Mouse (Mus musculus) ovary, adult 18-20 months (tissue): ENCODE measurements at regions not wholly inside any gene's neighbourhood (a gene's known extent, or its start where the extent isn't known, plus 50 kb on each side); places are given as distances from the start of the nearest gene placed in this dataset.

Experiments
- DNase-seq: peaks from one replicate; pipeline ENCODE4 v3.0.0; 2022; ENCODE audit warnings: low spot score, mixed read lengths

DNA sequence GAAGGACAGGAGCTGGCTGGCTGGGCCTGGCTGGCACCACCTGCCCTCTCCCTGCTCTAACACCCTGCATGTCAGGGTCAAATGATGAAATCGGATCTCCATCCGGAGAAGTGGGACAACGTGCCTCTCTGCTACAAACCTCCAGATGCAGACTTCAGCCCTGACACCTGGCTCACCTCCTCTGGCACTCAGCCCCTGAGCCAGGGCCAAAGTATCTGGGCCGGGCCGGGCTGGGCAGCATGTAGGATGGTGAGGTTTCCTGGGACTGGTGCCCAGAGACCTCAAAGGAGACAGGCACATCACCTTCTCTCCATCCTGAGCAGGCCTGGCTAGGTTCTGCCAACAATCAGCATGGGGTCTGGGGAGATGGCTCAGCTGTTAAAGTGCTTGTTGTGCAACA lies 113.5 kb downstream of the Tfcp2l1 start:
- DNase-seq = no peak

DNA sequence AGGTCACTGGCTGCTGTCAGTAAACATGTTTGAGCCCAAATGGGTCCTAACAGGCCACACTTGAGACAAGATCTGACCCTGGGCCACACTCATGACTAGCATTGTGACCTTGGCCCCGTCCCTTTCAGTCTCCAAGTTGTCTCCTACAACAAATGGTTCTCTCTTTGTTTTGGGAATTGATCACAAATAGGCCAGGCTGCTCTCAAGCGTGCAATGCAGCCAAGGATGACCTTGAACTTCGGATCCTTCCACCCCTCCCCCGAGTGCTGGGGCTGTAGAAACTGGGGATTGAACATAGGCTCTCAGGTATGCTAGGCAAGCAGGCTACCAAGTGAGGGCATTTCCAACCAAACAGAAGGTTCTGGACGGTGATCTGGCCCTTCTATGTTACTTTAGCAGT lies 120.5 kb downstream of the Tfcp2l1 start:
- no peak for DNase-seq

DNA sequence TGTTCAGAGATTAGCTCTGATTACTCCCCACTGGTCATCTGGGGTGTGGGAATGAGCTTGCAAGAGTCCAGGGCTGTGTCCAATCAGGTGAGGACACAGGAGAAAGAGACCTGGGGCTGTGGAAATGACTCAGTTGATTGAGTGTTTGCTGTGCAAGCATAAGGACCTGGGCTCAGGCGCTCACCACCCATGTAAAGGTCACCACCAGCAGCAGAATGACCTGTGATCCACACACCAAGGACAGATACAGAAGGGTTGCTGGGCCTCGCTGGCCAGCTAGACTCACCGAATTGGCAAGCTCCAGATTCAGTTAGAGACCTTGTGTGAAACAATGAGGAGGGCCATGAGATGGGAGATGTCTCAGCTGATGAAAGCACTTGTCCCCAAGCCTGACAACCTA lies 125.1 kb downstream of the Tfcp2l1 start:
- no peak for DNase-seq

DNA sequence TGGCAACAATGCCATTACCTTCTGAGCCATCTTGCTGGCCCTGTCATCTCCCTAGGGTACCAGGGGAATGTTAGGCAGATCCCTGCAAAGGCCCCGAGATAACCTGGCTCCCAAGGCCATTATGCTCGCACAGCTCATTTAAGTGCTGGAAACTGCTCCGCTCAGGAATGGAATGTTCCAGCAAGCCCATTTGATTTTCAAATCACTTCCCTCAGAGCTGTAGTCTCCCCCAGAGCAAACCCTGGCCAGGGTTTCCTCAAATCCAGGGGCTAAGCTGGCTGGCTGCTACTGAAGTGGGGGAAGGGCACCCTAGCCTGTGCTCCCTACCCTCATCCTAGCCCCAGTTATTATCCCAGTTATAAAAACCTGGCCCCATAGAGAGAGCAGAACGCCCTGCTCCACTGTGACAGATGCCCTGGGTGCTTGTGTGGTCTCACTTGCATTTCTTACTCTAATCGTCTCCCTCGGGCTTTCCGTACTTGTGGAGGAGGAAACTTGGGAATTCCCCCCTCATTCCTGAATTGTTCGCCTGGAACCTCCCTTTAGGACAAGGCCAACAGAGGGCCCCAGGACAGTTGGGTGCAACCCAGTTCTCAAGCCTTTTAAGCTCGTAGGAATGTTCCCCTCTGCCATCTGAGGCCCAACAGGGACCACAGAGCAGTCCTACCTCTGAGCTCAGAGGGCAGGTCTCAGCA lies 128.6 kb downstream of the Tfcp2l1 start:
- no peak for DNase-seq

DNA sequence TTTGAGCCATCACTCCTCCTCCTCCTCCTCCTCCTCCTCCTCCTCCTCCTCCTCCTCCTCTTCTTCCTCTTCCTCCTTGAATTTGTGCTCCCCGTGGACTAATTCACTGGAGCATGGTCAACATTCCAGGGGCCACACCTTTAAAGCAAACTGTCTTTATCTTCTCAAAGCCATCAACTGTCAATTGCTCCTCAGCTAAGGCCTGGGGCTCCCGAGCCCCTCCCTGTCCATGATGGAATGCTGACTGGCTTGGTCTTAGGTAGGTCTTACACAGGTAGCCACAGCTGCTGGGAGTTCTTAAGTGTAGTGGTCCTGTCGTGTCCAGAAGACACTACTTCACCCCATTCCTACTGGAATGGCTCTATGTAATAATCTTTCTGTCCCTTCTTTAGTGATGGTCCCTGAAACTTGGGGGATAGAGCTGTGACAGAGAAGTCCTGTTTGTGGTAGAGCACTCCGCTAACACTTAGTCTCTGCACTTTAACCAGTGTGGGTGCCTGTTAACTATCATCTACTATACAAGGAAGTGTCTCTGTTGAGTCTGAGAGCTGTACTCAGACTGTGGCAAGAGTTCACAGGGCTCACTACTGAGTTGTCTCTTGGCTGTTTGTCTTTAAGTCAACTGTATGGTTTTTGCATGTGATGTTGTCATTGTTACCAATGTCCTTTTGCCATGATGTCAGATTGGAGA lies 129.7 kb downstream of the Tfcp2l1 start:
- no peak for DNase-seq

DNA sequence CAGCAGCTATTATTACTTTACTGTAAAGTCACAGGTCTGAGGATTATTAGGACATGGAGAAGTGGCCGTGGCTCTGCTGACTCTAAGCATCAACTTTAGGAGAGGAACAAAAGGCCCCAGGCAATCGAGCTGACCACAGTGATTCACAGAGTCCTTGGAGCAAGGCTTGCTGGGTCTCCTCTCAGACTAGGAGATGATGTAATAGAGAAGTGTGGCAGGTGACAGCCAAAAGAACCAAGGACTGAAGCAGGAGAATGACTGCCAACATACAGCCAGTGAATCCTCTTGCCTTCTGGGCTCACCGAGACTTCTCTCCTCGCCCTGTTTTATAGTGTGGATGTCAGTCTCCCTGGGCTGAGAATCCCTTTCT lies 130.3 kb downstream of the Tfcp2l1 start:
- no peak for DNase-seq

DNA sequence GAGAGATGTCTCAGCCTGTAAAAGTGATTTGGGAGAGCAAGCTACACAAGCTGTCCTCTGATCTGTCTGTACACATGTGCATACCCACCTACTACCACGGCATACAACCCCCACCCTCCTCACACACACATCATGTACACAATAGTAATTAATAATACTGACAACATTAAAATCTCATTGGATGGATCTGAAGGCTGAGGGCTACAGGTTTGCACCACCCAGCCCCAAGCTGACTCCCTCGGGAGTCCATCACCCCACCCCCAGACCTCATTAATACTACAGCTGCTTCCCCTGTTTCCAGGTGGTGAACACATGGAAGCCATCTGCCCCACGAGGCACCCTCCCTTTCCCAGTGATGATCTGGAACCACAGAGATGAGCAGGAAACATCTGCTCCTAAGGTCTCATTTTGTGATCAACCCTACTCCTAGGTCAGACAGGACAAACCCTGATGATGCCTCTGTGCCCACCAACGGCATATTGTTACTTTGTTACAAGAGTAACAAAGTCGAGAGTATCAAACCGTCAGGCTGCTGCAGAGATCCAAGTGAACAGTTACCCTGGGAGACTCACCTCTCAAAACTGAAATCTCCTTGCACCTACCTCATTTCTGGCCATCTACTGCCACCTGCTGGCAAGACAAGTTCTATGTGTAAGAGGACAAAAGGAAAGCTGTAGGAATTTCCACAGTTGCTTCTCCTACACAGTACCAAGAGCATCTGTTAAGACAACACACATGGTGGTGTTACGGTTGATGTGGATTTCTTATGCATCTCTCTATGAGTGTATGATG lies 131.6 kb downstream of the Tfcp2l1 start:
- peak; percentile 47 for DNase-seq

DNA sequence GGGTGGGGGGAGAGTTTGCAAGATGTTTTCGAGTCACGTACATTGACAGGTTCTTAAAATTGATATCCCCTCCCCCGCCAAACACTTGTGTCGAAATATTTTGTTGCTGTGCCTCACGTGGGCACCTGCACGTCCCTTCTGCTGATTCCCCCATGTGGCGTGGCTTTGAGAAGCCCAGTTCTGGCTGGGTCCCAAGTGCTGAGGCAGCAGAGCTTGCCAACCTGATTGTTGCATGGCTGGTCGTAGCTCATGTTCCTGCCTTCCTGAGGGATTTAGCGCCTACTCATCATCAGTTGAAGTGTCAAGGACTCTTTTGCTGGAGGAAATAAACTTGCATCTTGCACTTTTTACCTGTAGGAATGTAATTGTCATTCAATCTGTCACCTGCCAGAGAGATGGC lies 137.8 kb downstream of the Tfcp2l1 start:
- no peak for DNase-seq

DNA sequence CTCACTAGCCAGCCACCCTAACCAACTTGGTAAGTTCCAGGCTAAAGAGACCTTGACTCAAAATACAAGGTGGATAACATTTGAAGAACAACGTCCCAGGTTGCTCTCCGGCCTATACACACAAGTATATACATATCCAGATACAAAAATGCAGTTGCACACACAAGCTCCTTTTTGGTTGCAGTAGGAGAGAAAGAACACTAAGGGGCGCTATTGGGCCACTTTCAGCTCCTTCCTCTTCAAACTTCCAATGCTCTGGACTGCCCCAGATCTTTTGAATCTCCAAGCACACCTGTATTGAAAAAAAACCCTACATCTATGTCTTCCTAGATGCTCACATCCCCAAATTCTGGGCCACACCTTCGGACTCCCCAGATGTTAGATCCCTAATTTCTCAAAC lies 141.1 kb downstream of the Tfcp2l1 start:
- no peak for DNase-seq

DNA sequence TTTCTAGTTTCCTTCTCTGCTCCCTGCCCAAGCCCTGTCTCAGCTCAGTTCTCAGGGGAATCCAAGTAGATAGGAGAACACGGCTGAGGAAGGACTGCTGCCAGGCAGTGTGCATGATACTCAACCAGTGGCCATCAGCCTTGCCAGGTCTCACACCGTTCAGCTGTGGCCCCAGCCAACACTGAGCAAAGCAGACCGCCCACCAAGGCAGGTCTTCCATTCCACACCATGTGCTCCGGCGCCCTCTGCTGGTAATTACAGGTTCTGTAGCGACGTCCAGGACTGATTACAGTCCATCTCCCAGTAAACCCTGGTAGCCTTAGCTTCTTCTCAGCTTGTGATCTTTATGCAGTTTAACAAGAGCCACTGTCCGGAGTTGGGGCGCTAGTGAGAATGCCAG lies 144.5 kb downstream of the Tfcp2l1 start:
- DNase-seq = peak; percentile 21

DNA sequence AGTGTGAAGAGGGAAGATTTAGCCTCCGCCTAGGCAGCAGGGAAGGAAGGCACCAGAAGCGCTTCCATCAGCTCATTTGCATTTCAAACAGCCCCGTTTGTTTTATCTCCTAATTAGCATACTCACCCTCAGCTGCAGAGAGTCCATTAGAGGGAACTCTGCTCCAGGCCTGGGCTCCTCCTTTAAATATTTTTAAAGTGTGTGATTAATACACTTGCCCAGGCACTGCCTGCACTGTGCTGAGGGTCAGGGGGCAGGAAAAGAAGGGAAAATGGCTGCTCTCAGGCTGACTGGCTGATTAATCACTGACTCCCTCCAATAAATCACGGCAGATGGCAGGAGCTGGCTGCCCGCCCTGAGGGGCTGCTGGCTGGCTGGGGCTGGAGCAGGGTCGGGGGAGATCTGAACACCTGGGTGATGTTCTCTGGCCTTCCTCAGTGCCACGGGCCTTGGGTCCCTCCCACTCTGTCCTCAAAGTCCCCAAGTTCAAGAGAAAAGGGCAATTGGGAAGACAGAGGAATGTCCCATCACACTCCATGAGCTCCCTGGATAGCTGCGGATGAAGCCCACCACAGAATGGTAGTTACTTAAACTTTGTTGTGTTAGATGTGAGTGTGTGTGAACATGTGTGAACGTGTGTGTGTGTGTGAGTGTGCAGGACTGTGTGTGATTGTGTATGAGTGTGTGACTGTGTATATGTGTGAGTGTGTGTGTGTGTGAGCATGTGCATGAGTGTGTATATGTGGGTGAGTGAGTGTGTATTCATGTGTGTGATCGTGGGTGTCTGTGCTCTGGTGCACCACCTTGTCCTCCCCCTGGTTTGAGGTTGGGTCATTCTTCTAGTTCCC lies 149.1 kb downstream of the Tfcp2l1 start:
- no peak for DNase-seq
